Mouse (Mus musculus): ENCODE results near the gene Iqsec1.

Iqsec1 gene

GRCm38 (mm10) chr6:90818956-90819355 is 169.5 kb downstream of the Iqsec1 start:
- peak; percentile 57 for DNase-seq (ENCODE audit: extremely low spot score, low read depth, low spot score)

GRCm38 (mm10) chr6:90816551-90816950 is 171.9 kb downstream of the Iqsec1 start:
- no peak for DNase-seq (ENCODE audit: extremely low spot score, low read depth, low spot score)

- DNase-seq (ENCODE audit: extremely low spot score, low read depth, low spot score): no peak
Measured at GRCm38 (mm10) chr6:90815341-90815740, 173.1 kb downstream of the Iqsec1 start.

GRCm38 (mm10) chr6:90813526-90813925 is 175.0 kb downstream of the Iqsec1 start:
- DNase-seq (ENCODE audit: extremely low spot score, low read depth, low spot score): no peak

- no peak for DNase-seq (ENCODE audit: extremely low spot score, low read depth, low spot score)
Measured at GRCm38 (mm10) chr6:90812584-90812983, 175.9 kb downstream of the Iqsec1 start.

GRCm38 (mm10) chr6:90812072-90812471 is 176.4 kb downstream of the Iqsec1 start:
- no peak for DNase-seq (ENCODE audit: extremely low spot score, low read depth, low spot score)

- DNase-seq (ENCODE audit: extremely low spot score, low read depth, low spot score): no peak
Measured at GRCm38 (mm10) chr6:90810576-90810975, 177.9 kb downstream of the Iqsec1 start.

- DNase-seq (ENCODE audit: extremely low spot score, low read depth, low spot score): peak; percentile 52
Measured at GRCm38 (mm10) chr6:90809960-90810362, 178.5 kb downstream of the Iqsec1 start.

GRCm38 (mm10) chr6:90809077-90809840 is 179.2 kb downstream of the Iqsec1 start:
- DNase-seq (ENCODE audit: extremely low spot score, low read depth, low spot score): no peak

GRCm38 (mm10) chr6:90808544-90808943 is 179.9 kb downstream of the Iqsec1 start:
- no peak for DNase-seq (ENCODE audit: extremely low spot score, low read depth, low spot score)

GRCm38 (mm10) chr6:90808134-90808533 is 180.4 kb downstream of the Iqsec1 start:
- DNase-seq (ENCODE audit: extremely low spot score, low read depth, low spot score): no peak

- DNase-seq (ENCODE audit: extremely low spot score, low read depth, low spot score): no peak
Measured at GRCm38 (mm10) chr6:90807581-90807980, 180.9 kb downstream of the Iqsec1 start.

- DNase-seq (ENCODE audit: extremely low spot score, low read depth, low spot score): no peak
Measured at GRCm38 (mm10) chr6:90806743-90807142, 181.7 kb downstream of the Iqsec1 start.

GRCm38 (mm10) chr6:90805101-90805500 is 183.4 kb downstream of the Iqsec1 start:
- no peak for DNase-seq (ENCODE audit: extremely low spot score, low read depth, low spot score)

- no peak for DNase-seq (ENCODE audit: extremely low spot score, low read depth, low spot score)
Measured at GRCm38 (mm10) chr6:90804646-90805045, 183.8 kb downstream of the Iqsec1 start.

- no peak for DNase-seq (ENCODE audit: extremely low spot score, low read depth, low spot score)
Measured at GRCm38 (mm10) chr6:90802604-90803003, 185.9 kb downstream of the Iqsec1 start.

GRCm38 (mm10) chr6:90802058-90802457 is 186.4 kb downstream of the Iqsec1 start:
- DNase-seq (ENCODE audit: extremely low spot score, low read depth, low spot score): no peak

GRCm38 (mm10) chr6:90800825-90801224 is 187.7 kb downstream of the Iqsec1 start:
- DNase-seq (ENCODE audit: extremely low spot score, low read depth, low spot score): no peak

- DNase-seq (ENCODE audit: extremely low spot score, low read depth, low spot score): no peak
Measured at GRCm38 (mm10) chr6:90799116-90799515, 189.4 kb downstream of the Iqsec1 start.

- DNase-seq (ENCODE audit: extremely low spot score, low read depth, low spot score): no peak
Measured at GRCm38 (mm10) chr6:90798201-90798600, 190.3 kb downstream of the Iqsec1 start.

GRCm38 (mm10) chr6:90796902-90797596 is 191.4 kb downstream of the Iqsec1 start:
- no peak for DNase-seq (ENCODE audit: extremely low spot score, low read depth, low spot score)

GRCm38 (mm10) chr6:90790901-90791300 is 197.6 kb downstream of the Iqsec1 start:
- no peak for DNase-seq (ENCODE audit: extremely low spot score, low read depth, low spot score)

All from hindlimb bud, embryonic 11.5 days (tissue).